Mouse (Mus musculus): ENCODE data around the gene Rgs9. TPM values are rescaled to one million over a fixed set of nuclear protein-coding genes. Genes with fewer than 3 reads are reported as not detected.

Rgs9 gene
- total RNA-seq, 1 experiment = 1.6 TPM

- TF ChIP-seq ZNF384 (IDR thresholded peaks at IDR 0.05; ENCODE audit: low read depth, low read length) (no peak), HCFC1 (IDR thresholded peaks at IDR 0.05; ENCODE audit: borderline replicate concordance, insufficient read depth, low read length) (no peak), ZC3H11A (IDR thresholded peaks at IDR 0.05; ENCODE audit: borderline replicate concordance, low read depth, low read length) (no peak), CHD2 (IDR thresholded peaks at IDR 0.05; ENCODE audit: low read depth, low read length) (no peak), MAFK (IDR thresholded peaks at IDR 0.05; ENCODE audit: insufficient read depth, low read depth, low read length) (no peak)
- in situ Hi-C loops (cut with MboI; ENCODE audit: low sequenced_read_pairs in 2 of 2, unreplicated experiment in 2 of 2) = loop anchor here in 1 of 2 experiments (10.0 kb wide), 1 partner anchor 107 kb away; no protein-coding TSS in a partner anchor
- peaks cover 0 to 2% of the 10 kb centered on the region in 2 experiments; a peak in 1 of 4 replicates for H3K4me1 ChIP-seq (ENCODE audit: control insufficient read depth in 2 of 2, insufficient read depth in 2 of 2, low read length in 2 of 2, poor library complexity in 1 of 2)
These were observed 29.5 kb upstream of the Rgs9 start for GRCm38 (mm10) chr11:109327381-109327780.

DNA sequence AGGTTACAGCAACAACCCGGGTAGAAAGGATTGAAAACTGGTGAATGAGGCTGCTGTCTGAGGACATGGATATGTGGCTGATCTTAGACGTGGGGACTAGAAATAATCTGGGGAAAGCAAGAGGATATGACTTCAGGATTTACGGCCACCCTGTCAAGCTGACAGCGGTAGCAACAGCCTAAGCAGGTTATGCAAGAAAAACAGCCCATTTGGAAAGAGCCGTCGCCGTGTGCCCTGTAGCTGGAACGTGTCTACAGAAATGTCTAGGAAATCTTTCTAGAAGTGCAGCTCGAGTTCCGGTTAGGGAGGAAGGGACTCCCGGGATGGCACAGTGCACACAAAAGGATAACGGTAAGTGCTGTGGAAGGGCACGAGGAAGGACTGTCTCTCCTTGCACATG, 28.3 kb upstream of the Rgs9 start:
- Histone ChIP-seq H3K4me3 (ENCODE audit: insufficient read depth in 1 of 2, low read depth in 1 of 2, low read length in 2 of 2, poor library complexity in 1 of 2, severe bottlenecking in 1 of 2) (no peak overlapping the region), H3K4me1 (ENCODE audit: control insufficient read depth in 2 of 2, insufficient read depth in 2 of 2, low read length in 2 of 2, poor library complexity in 1 of 2) (no peaks in the 10 kb centered on the region), H3K36me3 (ENCODE audit: control insufficient read depth, insufficient read depth, low read length, poor library complexity, severe bottlenecking) (no peaks in the 10 kb centered on the region), H3K9ac (ENCODE audit: insufficient read depth, low read depth, low read length, poor library complexity, severe bottlenecking) (no peak overlapping the region), H3K9me3 (ENCODE audit: control insufficient read depth, insufficient read depth, low read depth, low read length) (no peaks in the 10 kb centered on the region), H3K27ac (ENCODE audit: insufficient read depth, low read depth, low read length, poor library complexity, severe bottlenecking) (no peak overlapping the region)
- no peak for DNase-seq (ENCODE audit: low read depth, low spot score)
- TF ChIP-seq MAFK (IDR thresholded peaks at IDR 0.05; ENCODE audit: insufficient read depth, low read depth, low read length) = no peak
- no peak for TF ChIP-seq CHD2 (IDR thresholded peaks at IDR 0.05; ENCODE audit: low read depth, low read length)
- no peak for TF ChIP-seq HCFC1 (IDR thresholded peaks at IDR 0.05; ENCODE audit: borderline replicate concordance, insufficient read depth, low read length)
- TF ChIP-seq ZC3H11A (IDR thresholded peaks at IDR 0.05; ENCODE audit: borderline replicate concordance, low read depth, low read length) = no peak
- no peak for TF ChIP-seq ZNF384 (IDR thresholded peaks at IDR 0.05; ENCODE audit: low read depth, low read length)
- in situ Hi-C loops (cut with MboI; ENCODE audit: low sequenced_read_pairs in 2 of 2, unreplicated experiment in 2 of 2) = loop anchor here in 1 of 2 experiments (10.0 kb wide), 1 partner anchor 109 kb away; no protein-coding TSS in a partner anchor

More at GRCm38 (mm10) chr11:109327381-109327780, 29.5 kb upstream of the Rgs9 start:
- Histone ChIP-seq H3K9me3 (ENCODE audit: control insufficient read depth, insufficient read depth, low read depth, low read length) (no peaks in the 10 kb centered on the region), H3K27ac (ENCODE audit: insufficient read depth, low read depth, low read length, poor library complexity, severe bottlenecking) (no peak overlapping the region), H3K9ac (ENCODE audit: insufficient read depth, low read depth, low read length, poor library complexity, severe bottlenecking) (no peak overlapping the region), H3K4me3 (ENCODE audit: insufficient read depth in 1 of 2, low read depth in 1 of 2, low read length in 2 of 2, poor library complexity in 1 of 2, severe bottlenecking in 1 of 2) (no peak overlapping the region), H3K36me3 (ENCODE audit: control insufficient read depth, insufficient read depth, low read length, poor library complexity, severe bottlenecking) (no peaks in the 10 kb centered on the region)
- DNase-seq (ENCODE audit: low read depth, low spot score) = no peak

- no peaks in the 10 kb centered on the region for H3K4me1 ChIP-seq (ENCODE audit: control insufficient read depth in 2 of 2, insufficient read depth in 2 of 2, low read length in 2 of 2, poor library complexity in 1 of 2)
- TF ChIP-seq HCFC1 (IDR thresholded peaks at IDR 0.05; ENCODE audit: borderline replicate concordance, insufficient read depth, low read length) (no peak), ZNF384 (IDR thresholded peaks at IDR 0.05; ENCODE audit: low read depth, low read length) (no peak), CHD2 (IDR thresholded peaks at IDR 0.05; ENCODE audit: low read depth, low read length) (no peak), MAFK (IDR thresholded peaks at IDR 0.05; ENCODE audit: insufficient read depth, low read depth, low read length) (no peak), ZC3H11A (IDR thresholded peaks at IDR 0.05; ENCODE audit: borderline replicate concordance, low read depth, low read length) (no peak)
- H3K27ac ChIP-seq (ENCODE audit: insufficient read depth, low read depth, low read length, poor library complexity, severe bottlenecking) = no peak overlapping the region
- no peak for DNase-seq (ENCODE audit: low read depth, low spot score)
- in situ Hi-C loops (cut with MboI; ENCODE audit: low sequenced_read_pairs in 2 of 2, unreplicated experiment in 2 of 2) = loop anchor here in 1 of 2 experiments (10.0 kb wide), 1 partner anchor 114 kb away; no protein-coding TSS in a partner anchor
- H3K9me3 ChIP-seq (ENCODE audit: control insufficient read depth, insufficient read depth, low read depth, low read length) = no peaks in the 10 kb centered on the region
- H3K4me3 ChIP-seq (ENCODE audit: insufficient read depth in 1 of 2, low read depth in 1 of 2, low read length in 2 of 2, poor library complexity in 1 of 2, severe bottlenecking in 1 of 2) = no peak overlapping the region
- H3K9ac ChIP-seq (ENCODE audit: insufficient read depth, low read depth, low read length, poor library complexity, severe bottlenecking) = no peak overlapping the region
- H3K36me3 ChIP-seq (ENCODE audit: control insufficient read depth, insufficient read depth, low read length, poor library complexity, severe bottlenecking) = no peaks in the 10 kb centered on the region
These were observed 22.5 kb upstream of the Rgs9 start for GRCm38 (mm10) chr11:109320361-109320933.

DNA sequence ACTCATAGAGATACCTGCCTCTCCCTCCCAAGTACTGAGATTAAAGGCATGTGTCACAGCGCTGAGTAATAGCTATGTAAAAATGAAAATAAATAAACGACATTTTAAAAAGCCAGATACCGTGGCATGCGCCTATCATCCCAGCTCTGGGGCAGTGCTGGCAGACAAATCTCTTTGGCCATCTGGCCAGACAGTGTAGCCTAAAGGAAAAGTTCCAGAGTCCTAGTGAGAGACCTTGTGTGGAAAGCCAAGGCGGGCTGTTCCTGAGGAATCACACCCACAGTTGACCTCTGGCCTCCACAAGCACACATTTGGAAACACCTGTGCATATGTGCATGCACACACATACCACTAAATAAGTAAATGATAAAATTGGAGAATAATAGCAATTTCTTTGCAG, 22.0 kb upstream of the Rgs9 start:
- in situ Hi-C loops (cut with MboI; ENCODE audit: low sequenced_read_pairs in 2 of 2, unreplicated experiment in 2 of 2) = loop anchor here in 1 of 2 experiments (10.0 kb wide), 1 partner anchor 115 kb away; no protein-coding TSS in a partner anchor
- no peak for DNase-seq (ENCODE audit: low read depth, low spot score)
- no peak overlapping the region for H3K27ac ChIP-seq (ENCODE audit: insufficient read depth, low read depth, low read length, poor library complexity, severe bottlenecking)
- no peak overlapping the region for H3K9ac ChIP-seq (ENCODE audit: insufficient read depth, low read depth, low read length, poor library complexity, severe bottlenecking)
- no peaks in the 10 kb centered on the region for H3K9me3 ChIP-seq (ENCODE audit: control insufficient read depth, insufficient read depth, low read depth, low read length)
- H3K36me3 ChIP-seq (ENCODE audit: control insufficient read depth, insufficient read depth, low read length, poor library complexity, severe bottlenecking) = no peaks in the 10 kb centered on the region
- no peak overlapping the region for H3K4me3 ChIP-seq (ENCODE audit: insufficient read depth in 1 of 2, low read depth in 1 of 2, low read length in 2 of 2, poor library complexity in 1 of 2, severe bottlenecking in 1 of 2)
- TF ChIP-seq ZC3H11A (IDR thresholded peaks at IDR 0.05; ENCODE audit: borderline replicate concordance, low read depth, low read length) = no peak
- no peaks in the 10 kb centered on the region for H3K4me1 ChIP-seq (ENCODE audit: control insufficient read depth in 2 of 2, insufficient read depth in 2 of 2, low read length in 2 of 2, poor library complexity in 1 of 2)
